Mouse (Mus musculus) embryonic fibroblast, embryonic 13.5 days (primary cell): ENCODE measurements around the gene Slc8a3.

Experiments used
- CTCF ChIP-seq: IDR thresholded peaks from 2 replicates; pipeline ENCODE4 v1.5.1; 2011; ENCODE audit warnings: mild to moderate bottlenecking, control low read depth, low read length, moderate library complexity, borderline replicate concordance; ENCODE audit not compliant: insufficient read depth
- POLR2A ChIP-seq: IDR thresholded peaks from 2 replicates; pipeline ENCODE4 v1.6.1; 2011; ENCODE audit warnings: low read depth, mild to moderate bottlenecking, control low read depth, low read length, moderate library complexity

DNA sequence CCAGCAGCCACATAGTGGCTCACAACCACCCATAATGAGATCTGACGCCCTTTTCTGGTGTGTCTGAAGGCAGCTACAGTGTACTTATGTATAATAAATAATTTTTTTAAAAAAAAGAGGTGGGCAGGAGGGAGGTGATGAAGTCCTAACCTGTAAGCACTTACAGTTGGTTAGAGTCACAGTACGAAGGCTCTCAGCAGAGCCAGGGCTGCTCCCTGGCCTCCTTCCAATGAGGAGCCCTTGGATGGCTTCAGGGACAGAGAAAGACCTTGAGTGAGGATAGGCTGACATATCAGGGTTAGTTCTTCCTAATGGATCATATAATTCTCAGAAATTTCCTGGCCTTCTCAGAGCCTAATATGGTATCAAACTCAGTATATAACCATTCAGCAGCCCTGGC lies 171.7 kb downstream of the Slc8a3 start:
- TF ChIP-seq POLR2A (no peak), CTCF (no peak)
